Mouse (Mus musculus): Measurements from ENCODE around the gene Ffar2. TPM values are rescaled to one million over a fixed set of nuclear protein-coding genes. Genes with fewer than 3 reads are reported as not detected.

The Ffar2 gene
- polyA plus RNA-seq (2017; shearing (Covaris generic)) = not detected

DNA sequence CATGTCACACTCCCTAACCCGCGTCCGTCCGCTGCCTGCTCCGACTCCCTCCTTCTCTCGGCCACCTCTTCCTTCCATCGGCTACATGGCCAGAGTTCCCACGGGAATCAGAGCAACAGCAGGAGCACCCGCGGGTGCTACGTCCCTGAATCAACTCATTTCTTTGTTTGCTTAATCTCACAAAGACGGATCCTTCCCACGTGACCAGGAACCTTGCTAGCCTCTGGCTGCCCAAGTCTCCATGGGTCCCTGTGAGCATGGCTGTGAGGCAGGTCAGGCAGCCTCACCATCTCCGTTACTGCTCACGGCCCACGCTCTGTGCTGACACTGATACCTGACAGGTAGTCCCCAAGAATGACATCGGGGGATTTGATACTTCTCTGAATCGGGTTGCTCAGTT lies at the start of gene Ffar2:
Gene Ffar2, minus strand, starts transcription at position 101 of the 400 bp plus-strand sequence.

GRCm38 (mm10) chr7:30861464-30861863 lies 37.9 kb upstream of the Ffar2 start, which contains the start of gene Ffar1:
Ffar1 (minus strand) TSS chr7:30861564.

DNA sequence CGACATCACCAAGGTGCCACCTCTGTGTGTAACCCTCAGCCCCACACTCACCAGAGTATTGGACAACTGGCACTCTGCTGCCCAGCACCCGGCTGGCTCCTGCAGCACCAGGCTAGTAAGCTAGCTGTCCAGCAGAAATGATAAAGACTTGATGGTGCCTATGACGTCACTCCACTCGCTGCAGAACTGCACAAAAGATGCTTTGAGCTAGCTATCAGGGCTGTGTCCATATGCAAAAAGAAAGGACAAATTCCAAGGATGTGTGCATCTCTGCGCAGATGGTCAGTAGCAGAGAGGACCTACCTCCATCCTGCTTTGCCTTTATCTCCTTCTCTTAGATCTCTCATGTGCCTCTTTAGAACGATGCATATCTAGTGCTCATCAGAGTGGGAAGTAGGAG lies 32.5 kb upstream of the Ffar2 start, which contains the start of gene Ffar3:
Gene Ffar3, minus strand, starts transcription at position 101 of the 400 bp plus-strand sequence.

DNA sequence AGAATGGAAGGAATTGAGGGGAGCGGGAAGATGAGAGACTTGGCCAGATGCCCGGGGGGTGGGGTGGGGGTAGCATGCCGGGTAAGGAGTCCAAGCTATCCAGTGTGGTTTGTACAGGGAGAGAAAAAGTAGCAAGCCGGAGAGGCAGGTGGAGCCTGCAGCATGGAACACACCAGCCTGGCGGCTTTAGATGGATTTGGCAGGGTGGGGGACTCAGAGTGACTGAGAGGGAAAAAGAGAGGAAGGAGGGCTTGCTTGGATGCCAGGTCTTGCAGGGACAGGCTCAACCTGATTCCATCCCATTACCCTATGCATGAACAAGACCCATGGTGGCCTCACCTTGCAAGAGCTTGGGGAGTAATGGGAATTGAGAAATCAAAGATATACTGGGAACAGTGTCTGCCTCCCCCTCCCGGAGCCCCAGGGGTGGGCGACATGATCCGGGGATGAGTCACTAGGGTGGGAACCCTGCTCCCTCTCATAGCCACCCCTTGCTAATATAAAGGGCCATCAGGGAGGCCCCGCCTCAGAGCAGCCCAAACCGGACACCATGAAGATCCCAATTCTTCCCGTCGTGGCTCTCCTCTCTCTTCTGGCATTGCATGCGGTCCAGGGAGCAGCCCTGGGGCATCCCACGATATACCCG lies 36.1 kb downstream of the Ffar2 start, which contains the start of gene Krtdap:
Gene Krtdap, plus strand, starts transcription at position 520 of the 646 bp plus-strand sequence.

Other genes with a start within 250 kb of the Ffar2 start
- 12.2 TPM for gene Kmt2b, start 235.0 kb downstream of the Ffar2 start, polyA plus RNA-seq (2017; shearing (Covaris generic))
- 17.6 TPM for gene Zbtb32, start 224.9 kb downstream of the Ffar2 start, polyA plus RNA-seq (2017; shearing (Covaris generic))
- 0.45 TPM for gene Upk1a, start 210.9 kb downstream of the Ffar2 start, polyA plus RNA-seq (2017; shearing (Covaris generic))
- gene Cox6b1, start 197.6 kb downstream of the Ffar2 start, polyA plus RNA-seq (2017; shearing (Covaris generic)) = 808 TPM
- not detected for gene Etv2, start 187.9 kb downstream of the Ffar2 start, polyA plus RNA-seq (2017; shearing (Covaris generic))
- 206 TPM for gene Rbm42, start 173.5 kb downstream of the Ffar2 start, polyA plus RNA-seq (2017; shearing (Covaris generic))
- 31.3 TPM for gene Haus5, start 158.8 kb downstream of the Ffar2 start, polyA plus RNA-seq (2017; shearing (Covaris generic))
- not detected for gene Pmis2, start 152.2 kb downstream of the Ffar2 start, polyA plus RNA-seq (2017; shearing (Covaris generic))
- not detected for gene 2200002J24Rik, start 124.8 kb downstream of the Ffar2 start, polyA plus RNA-seq (2017; shearing (Covaris generic))
- not detected for gene Atp4a, start 111.6 kb downstream of the Ffar2 start, polyA plus RNA-seq (2017; shearing (Covaris generic))
- gene Tmem147, start 94.2 kb downstream of the Ffar2 start, polyA plus RNA-seq (2017; shearing (Covaris generic)) = 109 TPM
- gene Gapdhs, start 80.1 kb downstream of the Ffar2 start, polyA plus RNA-seq (2017; shearing (Covaris generic)) = 0.32 TPM
- 1.5 TPM for gene Sbsn, start 72.3 kb downstream of the Ffar2 start, polyA plus RNA-seq (2017; shearing (Covaris generic))
- not detected for gene Dmkn, start 60.0 kb downstream of the Ffar2 start, polyA plus RNA-seq (2017; shearing (Covaris generic))
- not detected for gene Krtdap, start 35.9 kb downstream of the Ffar2 start, polyA plus RNA-seq (2017; shearing (Covaris generic))
- not detected for gene Ffar3, start 32.4 kb upstream of the Ffar2 start, polyA plus RNA-seq (2017; shearing (Covaris generic))
- gene Ffar1, start 37.8 kb upstream of the Ffar2 start, polyA plus RNA-seq (2017; shearing (Covaris generic)) = not detected
- gene Cd22, start 56.6 kb upstream of the Ffar2 start, polyA plus RNA-seq (2017; shearing (Covaris generic)) = 16.4 TPM
- gene Mag, start 91.1 kb upstream of the Ffar2 start, polyA plus RNA-seq (2017; shearing (Covaris generic)) = not detected
- gene Hamp2, start 100.9 kb upstream of the Ffar2 start, polyA plus RNA-seq (2017; shearing (Covaris generic)) = not detected
- not detected for gene Hamp, start 120.3 kb upstream of the Ffar2 start, polyA plus RNA-seq (2017; shearing (Covaris generic))
- gene Usf2, start 133.0 kb upstream of the Ffar2 start, polyA plus RNA-seq (2017; shearing (Covaris generic)) = 7.3 TPM
- 4.5 TPM for gene Lsr, start 149.7 kb upstream of the Ffar2 start, polyA plus RNA-seq (2017; shearing (Covaris generic))
- 1.1 TPM for gene Fam187b, start 150.0 kb upstream of the Ffar2 start, polyA plus RNA-seq (2017; shearing (Covaris generic))
- gene Fxyd5, start 218.7 kb upstream of the Ffar2 start, polyA plus RNA-seq (2017; shearing (Covaris generic)) = 1,832 TPM
- not detected for gene Fxyd7, start 227.7 kb upstream of the Ffar2 start, polyA plus RNA-seq (2017; shearing (Covaris generic))
- gene Fxyd1, start 233.4 kb upstream of the Ffar2 start, polyA plus RNA-seq (2017; shearing (Covaris generic)) = not detected
- 0.16 TPM for gene Lgi4, start 235.6 kb upstream of the Ffar2 start, polyA plus RNA-seq (2017; shearing (Covaris generic))